Comparison of ENCODE assay signal across 20 mouse cellular contexts in genomic region chr2:14043577-14044170, GRCm38 (mm10). TPM values are rescaled to one million over a fixed set of nuclear protein-coding genes. Genes with fewer than 3 reads are reported as not detected.
DNase-seq lines count a peak whose midpoint lies in the region; ATAC-seq and TF ChIP-seq lines count a peak whose summit lies in the region.
"Had no signal": no experiment of that assay in that cellular context is flagged by ENCODE, and none has a peak within 500 bp of the region (broad histone marks: within the 10 kb centered on the region; RNA-seq: fewer than 3 reads in every experiment).

No protein-coding gene starts in this region.

- TF ChIP-seq EP300 in liver, postnatal 0 days (IDR thresholded peaks at IDR 0.05; ENCODE audit: low read depth) = no peak

- intact Hi-C loops in heart, postnatal 36 days (cut with DNase I) = no loop called here

- no peak overlapping the region for H3K9ac ChIP-seq in kidney, embryonic 14.5 days (ENCODE audit: low read depth, low read length)
- no peak overlapping the region for H3K9ac ChIP-seq in kidney, postnatal 0 days (ENCODE audit: low read depth, low read length)
- H3K9ac ChIP-seq in liver, postnatal 0 days (replicated peaks) = no peak overlapping the region
- H3K9ac ChIP-seq: embryonic facial prominence, embryonic 15.5 days; forebrain, postnatal 0 days; heart, embryonic 15.5 days; hindbrain, embryonic 15.5 days had no signal

- no peak overlapping the region for H3K27ac ChIP-seq in kidney, embryonic 14.5 days (ENCODE audit: low read depth, low read length)
- no peak overlapping the region for H3K27ac ChIP-seq in kidney, postnatal 0 days
- no peak overlapping the region for H3K27ac ChIP-seq in liver, postnatal 0 days (ENCODE audit: low read depth)
- H3K27ac ChIP-seq: embryonic facial prominence, embryonic 15.5 days; heart, adult 2 months; heart, embryonic 15.5 days; hindbrain, embryonic 15.5 days had no signal

- peak; percentile 50; the same call in 1 of the 2 replicates for ATAC-seq in kidney, embryonic 14.5 days (ENCODE audit: low FRiP score, low TSS enrichment)
- peak; percentile 46; the same call in 1 of the 2 replicates for ATAC-seq in kidney, postnatal 0 days (replicated peaks; ENCODE audit: low FRiP score, low read depth)
- ATAC-seq in liver, postnatal 0 days = no peak
- ATAC-seq: forebrain, postnatal 0 days had no signal

- H3K4me2 ChIP-seq in kidney, embryonic 14.5 days (replicated peaks; ENCODE audit: low read depth, low read length) = no peak overlapping the region
- no peak overlapping the region for H3K4me2 ChIP-seq in kidney, postnatal 0 days (ENCODE audit: low read length)
- H3K4me2 ChIP-seq in liver, postnatal 0 days (ENCODE audit: low read depth, low read length) = no peak overlapping the region
- H3K4me2 ChIP-seq: embryonic facial prominence, embryonic 15.5 days; heart, embryonic 11.5 days; heart, embryonic 15.5 days; hindbrain, embryonic 15.5 days had no signal

- DNase-seq in kidney, postnatal 25 days = no peak
- DNase-seq in brain, embryonic 14.5 days (ENCODE audit: low read depth) = peak; percentile 13
- peak; percentile 61 for DNase-seq in kidney, postnatal 0 days (ENCODE audit: low spot score)
- DNase-seq in heart, postnatal 36 days = no peak
- DNase-seq in liver, postnatal 0 days = no peak
- DNase-seq: adrenal gland, adult 8-10 months; adrenal gland, postnatal 36 days; cerebellum, adult 11 months; cerebellum, adult 8-10 months; cerebellum, postnatal 14 days; embryo, embryonic 11 days; forebrain, postnatal 0 days; gastrocnemius, postnatal 14 days; heart, adult 2 months; heart, postnatal 14 days had no signal

- H3K4me1 ChIP-seq in kidney, embryonic 14.5 days (ENCODE audit: control insufficient read depth, insufficient read depth, low read length) = no peaks in the 10 kb centered on the region
- H3K4me1 ChIP-seq in kidney, postnatal 0 days (replicated peaks; ENCODE audit: insufficient read depth, low read length) = no peaks in the 10 kb centered on the region
- H3K4me1 ChIP-seq in liver, postnatal 0 days (ENCODE audit: insufficient read depth) = no peaks in the 10 kb centered on the region
- H3K4me1 ChIP-seq: embryonic facial prominence, embryonic 15.5 days had no signal

- no peaks in the 10 kb centered on the region for H3K27me3 ChIP-seq in kidney, embryonic 14.5 days (ENCODE audit: control insufficient read depth, insufficient read depth, low read length)
- no peaks in the 10 kb centered on the region for H3K27me3 ChIP-seq in kidney, postnatal 0 days (ENCODE audit: insufficient read depth, low read length)
- no peaks in the 10 kb centered on the region for H3K27me3 ChIP-seq in liver, postnatal 0 days (ENCODE audit: insufficient read depth, low read length)
- H3K27me3 ChIP-seq: embryonic facial prominence, embryonic 15.5 days; heart, embryonic 15.5 days; hindbrain, embryonic 15.5 days had no signal

- no peaks in the 10 kb centered on the region for H3K36me3 ChIP-seq in kidney, embryonic 14.5 days (ENCODE audit: control insufficient read depth, insufficient read depth, low read length)
- H3K36me3 ChIP-seq in kidney, postnatal 0 days (ENCODE audit: insufficient read depth, low read length) = no peaks in the 10 kb centered on the region
- peaks cover 6% of the 10 kb centered on the region; the same call in 1 of the 2 replicates for H3K36me3 ChIP-seq in liver, postnatal 0 days (replicated peaks; ENCODE audit: insufficient read depth, low read length)
- H3K36me3 ChIP-seq: embryonic facial prominence, embryonic 15.5 days had no signal

- H3K9me3 ChIP-seq in kidney, embryonic 14.5 days (ENCODE audit: control insufficient read depth, low read length) = no peaks in the 10 kb centered on the region
- H3K9me3 ChIP-seq in kidney, postnatal 0 days (replicated peaks; ENCODE audit: low read length) = no peaks in the 10 kb centered on the region
- no peaks in the 10 kb centered on the region for H3K9me3 ChIP-seq in liver, postnatal 0 days (ENCODE audit: low read length)
- H3K9me3 ChIP-seq: embryonic facial prominence, embryonic 15.5 days; heart, embryonic 15.5 days; hindbrain, embryonic 15.5 days had no signal

- TF ChIP-seq CTCF in brain, embryonic 14.5 days (IDR thresholded peaks at IDR 0.05; ENCODE audit: borderline replicate concordance, extremely low read depth, insufficient read depth, insufficient read length) = no peak
- TF ChIP-seq CTCF in kidney, postnatal 0 days (IDR thresholded peaks at IDR 0.05; ENCODE audit: low read depth) = no peak
- no peak for TF ChIP-seq CTCF in liver, postnatal 0 days (IDR thresholded peaks at IDR 0.05; ENCODE audit: low read depth)

- 21% methylated on average over 9 of the region's 9 CpGs for WGBS in kidney, embryonic 14.5 days
- 25% methylated on average over 9 of the region's 9 CpGs for WGBS in kidney, postnatal 0 days
- 75% methylated on average over 9 of the region's 9 CpGs for WGBS in liver, postnatal 0 days (ENCODE audit: insufficient replicate concordance)

- no peak overlapping the region for H3K4me3 ChIP-seq in kidney, embryonic 14.5 days (ENCODE audit: low read length)
- no peak overlapping the region for H3K4me3 ChIP-seq in kidney, postnatal 0 days (replicated peaks; ENCODE audit: low read depth, low read length)
- H3K4me3 ChIP-seq in liver, postnatal 0 days (ENCODE audit: low read depth, low read length) = no peak overlapping the region
- H3K4me3 ChIP-seq: embryonic facial prominence, embryonic 15.5 days; heart, adult 2 months; heart, embryonic 15.5 days; hindbrain, embryonic 15.5 days had no signal

- TF ChIP-seq POLR2A in brain, embryonic 14.5 days (IDR thresholded peaks at IDR 0.05; ENCODE audit: borderline replicate concordance, extremely low read depth, insufficient read depth, insufficient read length, poor library complexity, severe bottlenecking) = no peak

RNA-seq across cellular contexts. Expression of gene Hacd1, which starts 12.3 kb away (rescaled TPM):
- 52.1 and 59.0 TPM in 2 replicates for polyA plus RNA-seq in kidney, embryonic 14.5 days (2014; fragmentation: Nextera tagmentation; extraction: Ambion mirVana)
- 51.8 and 56.5 TPM in 2 replicates for polyA plus RNA-seq in brain, embryonic 14.5 days (2012; rRNA removed)
- polyA plus RNA-seq in kidney, postnatal 0 days (2015; fragmentation: Nextera tagmentation; extraction: Ambion mirVana) = 88.4 and 91.4 TPM in 2 replicates
- total RNA-seq in heart, postnatal 36 days (2021) = 100 to 1,000 TPM in 1 of 2 experiments, 10 to 100 TPM in 1; 98.4 to 113 TPM
- polyA plus RNA-seq in liver, postnatal 0 days (2015; fragmentation: Nextera tagmentation; extraction: Ambion mirVana) = 68.3 and 72.2 TPM in 2 replicates

RNA-seq across cellular contexts. Expression of gene Stam, which starts 30.2 kb away (rescaled TPM):
- polyA plus RNA-seq in kidney, embryonic 14.5 days (2014; fragmentation: Nextera tagmentation; extraction: Ambion mirVana) = 61.4 and 64.7 TPM in 2 replicates
- 73.7 and 77.4 TPM in 2 replicates for polyA plus RNA-seq in brain, embryonic 14.5 days (2012; rRNA removed)
- polyA plus RNA-seq in kidney, postnatal 0 days (2015; fragmentation: Nextera tagmentation; extraction: Ambion mirVana) = 38.6 and 40.3 TPM in 2 replicates
- total RNA-seq in heart, postnatal 36 days (2021) = 10 to 100 TPM; 27.6 to 28.9 TPM
- polyA plus RNA-seq in liver, postnatal 0 days (2015; fragmentation: Nextera tagmentation; extraction: Ambion mirVana) = 13.3 and 15.6 TPM in 2 replicates

Comparison
In these comparisons a context has a peak if more than half of its experiments do, and no peak if none do; other contexts are left out.
1. DNase-seq: peak in brain, embryonic 14.5 days (single experiment) and kidney, postnatal 0 days (single experiment); none in kidney, postnatal 25 days (0 of 2), heart, postnatal 36 days (0 of 2) and liver, postnatal 0 days (single experiment).